Mouse (Mus musculus) stomach, postnatal 0 days (tissue): Measurements from ENCODE around the gene Pex19. TPM values are rescaled to one million over a fixed set of nuclear protein-coding genes. Genes with fewer than 3 reads are reported as not detected.

ENCODE experiments used
- ATAC-seq: fragments of 200-750 bp; cut with Nextera tagmentation; 2 replicates; pipeline ENCODE4 v1.8.0; 2017; ENCODE audit not compliant: low FRiP score, low TSS enrichment
- DNase-seq: peaks from one replicate; pipeline ENCODE4 v3.0.0-alpha.2; 2016; ENCODE audit warnings: low spot score
- H3K27ac ChIP-seq: fragments of 300-500 bp; sonication (generic); replicated peaks from 2 replicates; pipeline ENCODE4 v1.5.1; 2014; ENCODE audit warnings: mild to moderate bottlenecking, control low read depth
- H3K27me3 ChIP-seq: fragments of 300-500 bp; sonication (generic); 2 replicates; pipeline ENCODE4 v1.6.1; 2014; ENCODE audit warnings: low read length; ENCODE audit not compliant: control insufficient read depth, insufficient read depth
- H3K36me3 ChIP-seq: fragments of 300-500 bp; sonication (generic); 2 replicates; pipeline ENCODE4 v1.6.1; 2014; ENCODE audit warnings: low read length, mixed read lengths; ENCODE audit not compliant: control insufficient read depth, insufficient read depth
- H3K4me1 ChIP-seq: fragments of 300-500 bp; sonication (generic); replicated peaks from 2 replicates; pipeline ENCODE4 v1.6.1; 2014; ENCODE audit warnings: antibody characterized with exemption; ENCODE audit not compliant: control insufficient read depth, insufficient read depth
- H3K4me2 ChIP-seq: fragments of 300-500 bp; sonication (generic); replicated peaks from 2 replicates; pipeline ENCODE4 v1.6.1; 2014; ENCODE audit warnings: low read depth, mild to moderate bottlenecking, control low read depth, moderate library complexity
- H3K4me3 ChIP-seq: fragments of 300-500 bp; sonication (generic); 2 replicates; pipeline ENCODE4 v1.5.1; 2014; ENCODE audit warnings: low read depth, low read length, control low read depth
- H3K9ac ChIP-seq: fragments of 300-500 bp; sonication (generic); 2 replicates; pipeline ENCODE4 v1.6.1; 2014; ENCODE audit warnings: mild to moderate bottlenecking, low read length, control low read depth, mixed read lengths
- H3K9me3 ChIP-seq: fragments of 300-500 bp; sonication (generic); 2 replicates; pipeline ENCODE4 v1.6.1; 2016; ENCODE audit warnings: low read length; ENCODE audit not compliant: control insufficient read depth
- CTCF ChIP-seq: IDR thresholded peaks from 2 replicates; pipeline ENCODE4 v1.5.1; 2016; ENCODE audit warnings: antibody characterized with exemption, low read depth, mild to moderate bottlenecking, moderate library complexity
- EP300 ChIP-seq: optimal IDR thresholded peaks from 2 replicates; pipeline ENCODE3; 2016; ENCODE audit warnings: antibody characterized with exemption
- WGBS: fragments of 180-500 bp; shearing (Covaris S2); extraction: QIAGEN DNeasy Blood & Tissue Kit; methylation state at CpG from one replicate; pipeline ENCODE4 v1.1.7; 2014; 5-methylcytosine and 5-hydroxymethylcytosine counted together
- polyA plus RNA-seq: library from polyadenylated mRNA; unstranded; fragments of >200 nt; fragmentation: Nextera tagmentation; extraction: Ambion mirVana; gene quantifications from 2 replicates; pipeline ENCODE4 v1.2.1, GENCODE M21; 2015

Pex19 gene
- polyA plus RNA-seq, 1 experiment from 2014 or later: 82.9 TPM

DNA sequence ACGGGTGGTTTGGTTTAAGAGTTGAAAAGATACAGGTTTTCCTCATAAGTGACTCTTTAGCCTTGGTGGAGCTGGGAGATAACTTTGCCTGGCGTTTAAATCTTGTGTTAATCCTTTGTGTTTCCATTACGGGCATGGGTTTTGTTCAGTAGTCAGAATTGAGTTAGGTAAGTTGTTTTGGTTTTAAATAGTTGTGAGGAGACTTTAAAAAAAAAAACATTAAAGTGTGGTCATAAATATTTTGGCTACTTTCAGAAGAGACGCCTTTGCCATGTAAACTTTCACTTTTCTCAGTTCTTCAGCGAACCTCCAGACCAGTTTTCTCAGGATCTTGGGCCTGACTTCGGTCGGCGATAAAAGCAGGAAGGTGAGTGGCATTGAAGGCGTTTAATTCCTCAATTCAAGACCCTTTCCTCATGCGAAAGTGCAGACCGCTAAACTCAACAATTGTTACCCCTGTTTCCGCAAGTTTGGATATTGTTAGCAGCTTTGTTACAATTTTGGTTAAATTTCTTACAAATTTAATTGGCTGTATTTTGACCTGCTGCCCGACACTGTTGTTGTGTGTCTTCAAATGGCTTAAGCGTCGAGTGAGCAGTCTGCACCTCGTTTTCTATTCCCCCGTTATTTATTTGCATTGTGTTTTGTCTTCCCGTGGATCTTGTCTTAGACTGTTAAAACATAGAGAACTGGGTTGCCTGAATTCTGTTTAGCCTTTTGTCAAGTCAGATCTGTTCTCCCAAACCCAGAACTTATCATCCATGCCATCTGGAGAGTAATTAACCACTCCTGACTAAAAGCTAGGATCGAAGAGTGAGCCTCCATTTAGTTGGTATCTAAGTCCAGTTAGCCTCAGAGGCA lies 22.6 kb downstream of the Pex19 start:
- no peaks in the 10 kb centered on the region for H3K9me3 ChIP-seq
- WGBS: 7% methylated on average over 19 of the region's 19 CpGs
- ATAC-seq (no peak), DNase-seq (no peak)
- H3K4me3 ChIP-seq: peak overlapping the region; percentile 99
- no peaks in the 10 kb centered on the region for H3K4me1 ChIP-seq
- H3K4me2 ChIP-seq: peak overlapping the region; percentile 76
- no peaks in the 10 kb centered on the region for H3K27me3 ChIP-seq
- H3K36me3 ChIP-seq: peaks cover 3% of the 10 kb centered on the region
- TF ChIP-seq CTCF: no peak
- TF ChIP-seq EP300: no peak
- peak overlapping the region; percentile 99 for H3K27ac ChIP-seq
- peak overlapping the region; percentile 100 for H3K9ac ChIP-seq

DNA sequence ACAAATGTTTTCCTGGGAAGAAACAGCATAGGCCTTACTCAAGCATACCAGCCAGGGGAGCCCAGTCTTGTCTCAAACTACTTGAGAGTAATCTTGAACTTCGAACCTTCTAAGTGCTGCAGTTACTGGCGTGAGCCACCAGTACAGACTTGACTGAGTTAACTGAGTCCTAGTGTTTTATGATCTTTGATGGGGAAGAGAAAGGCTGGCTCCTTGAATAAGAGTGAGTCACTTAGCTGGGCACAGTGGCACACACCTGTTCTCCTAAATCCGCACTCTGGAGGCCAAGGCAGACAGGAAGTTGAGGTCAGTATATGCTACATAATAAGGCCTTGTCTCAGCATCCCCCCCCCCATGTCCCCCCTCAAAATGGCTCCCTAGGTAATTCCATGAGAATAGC lies 28.0 kb downstream of the Pex19 start:
- Histone ChIP-seq H3K4me2 (no peak overlapping the region), H3K27ac (no peak overlapping the region), H3K9me3 (no peaks in the 10 kb centered on the region), H3K9ac (no peak overlapping the region), H3K4me1 (no peaks in the 10 kb centered on the region), H3K36me3 (peaks cover 5% of the 10 kb centered on the region), H3K27me3 (no peaks in the 10 kb centered on the region), H3K4me3 (no peak overlapping the region)
- no peak for TF ChIP-seq EP300
- DNase-seq (no peak), ATAC-seq (peak; percentile 64; the same call in 1 of the 2 replicates)
- WGBS: 73% methylated on average over 3 of the region's 3 CpGs

DNA sequence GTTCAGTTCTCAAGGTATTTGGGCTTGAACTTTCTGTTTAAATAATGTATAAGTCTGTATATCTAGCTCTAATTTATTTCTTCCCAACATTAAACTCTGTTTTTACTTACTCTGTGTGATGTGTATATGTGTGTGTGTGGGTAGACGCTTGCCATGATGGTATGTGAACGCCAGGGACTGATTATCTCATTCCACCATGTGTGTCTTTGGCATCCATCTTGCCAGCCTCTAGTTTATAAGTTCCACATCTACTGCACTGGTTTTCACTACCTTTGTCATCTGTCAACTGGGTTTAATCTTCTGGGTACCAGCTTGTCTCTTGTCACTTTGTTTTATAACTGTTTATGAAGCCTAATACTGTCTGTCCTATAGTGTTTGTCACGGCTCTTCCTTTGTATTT lies 29.0 kb downstream of the Pex19 start:
- H3K9me3 ChIP-seq: no peaks in the 10 kb centered on the region
- H3K36me3 ChIP-seq: peaks cover 5% of the 10 kb centered on the region
- H3K27me3 ChIP-seq: no peaks in the 10 kb centered on the region
- 82% methylated on average over 3 of the region's 3 CpGs for WGBS
- no peaks in the 10 kb centered on the region for H3K4me1 ChIP-seq
- no peak overlapping the region for H3K4me2 ChIP-seq
- H3K27ac ChIP-seq: no peak overlapping the region
- ATAC-seq (no peak), DNase-seq (no peak)
- no peak overlapping the region for H3K9ac ChIP-seq
- H3K4me3 ChIP-seq: no peak overlapping the region
- TF ChIP-seq EP300: no peak
- no peak for TF ChIP-seq CTCF

DNA sequence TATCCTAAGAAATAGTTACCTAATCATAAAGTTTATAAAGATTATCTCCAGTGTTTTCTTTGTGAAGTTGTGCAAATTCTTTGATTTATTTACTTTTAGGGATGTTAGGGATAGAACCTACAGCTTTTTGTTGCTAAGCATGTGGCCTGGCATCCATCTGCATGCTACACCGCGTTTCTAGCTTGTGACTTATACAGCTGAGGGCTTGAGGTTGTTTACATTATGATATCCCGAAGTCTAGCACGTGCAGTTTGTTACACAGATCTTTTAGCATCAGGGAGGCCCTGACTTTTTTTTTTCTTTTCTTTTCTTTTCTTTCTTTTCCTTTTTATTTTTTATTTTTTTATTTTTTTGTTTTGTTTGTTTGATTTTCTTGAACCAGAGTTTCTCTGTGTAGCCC lies 33.4 kb downstream of the Pex19 start:
- DNase-seq: no peak
- TF ChIP-seq CTCF (no peak), EP300 (no peak)
- WGBS: 16% methylated on average over 4 of the region's 4 CpGs

DNA sequence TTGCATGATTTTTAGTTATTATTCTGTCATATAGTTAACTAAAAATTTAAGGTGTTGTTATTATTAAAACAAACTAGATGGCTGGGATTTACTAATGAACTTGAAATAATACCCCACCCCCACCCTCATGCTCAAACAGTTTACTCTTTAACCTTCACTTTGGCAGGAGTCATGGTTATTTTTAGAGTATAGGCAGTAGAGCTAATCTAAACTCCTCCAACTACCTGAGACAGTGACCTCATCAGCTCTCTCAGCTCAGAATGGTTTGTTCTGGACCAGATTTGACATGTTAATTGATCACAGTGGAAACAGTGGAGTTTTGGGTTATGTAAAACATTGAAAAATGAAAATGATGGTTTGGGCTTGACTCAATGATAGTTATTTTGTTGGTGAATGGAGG lies 34.0 kb downstream of the Pex19 start:
- no peaks in the 10 kb centered on the region for H3K27me3 ChIP-seq
- TF ChIP-seq EP300: no peak
- no peak for TF ChIP-seq CTCF
- no peak overlapping the region for H3K27ac ChIP-seq
- no peaks in the 10 kb centered on the region for H3K9me3 ChIP-seq
- H3K9ac ChIP-seq: no peak overlapping the region
- ATAC-seq (peak; percentile 59; the same call in 1 of the 2 replicates), DNase-seq (no peak)
- H3K4me3 ChIP-seq: no peak overlapping the region
- no peak overlapping the region for H3K4me2 ChIP-seq
- 0 out of 2 replicates have a peak, but pooled peaks cover 2% of the 10 kb centered on the region for H3K36me3 ChIP-seq
- H3K4me1 ChIP-seq: no peaks in the 10 kb centered on the region

More for the DNA sequence above, 33.4 kb downstream of the Pex19 start:
- H3K4me2 ChIP-seq: no peak overlapping the region
- ATAC-seq: peak; percentile 59; the same call in 1 of the 2 replicates
- H3K36me3 ChIP-seq: 0 out of 2 replicates have a peak, but pooled peaks cover 2% of the 10 kb centered on the region
- H3K27ac ChIP-seq: no peak overlapping the region
- no peak overlapping the region for H3K9ac ChIP-seq
- no peaks in the 10 kb centered on the region for H3K27me3 ChIP-seq
- H3K4me1 ChIP-seq: no peaks in the 10 kb centered on the region
- H3K4me3 ChIP-seq: no peak overlapping the region
- H3K9me3 ChIP-seq: no peaks in the 10 kb centered on the region

DNA sequence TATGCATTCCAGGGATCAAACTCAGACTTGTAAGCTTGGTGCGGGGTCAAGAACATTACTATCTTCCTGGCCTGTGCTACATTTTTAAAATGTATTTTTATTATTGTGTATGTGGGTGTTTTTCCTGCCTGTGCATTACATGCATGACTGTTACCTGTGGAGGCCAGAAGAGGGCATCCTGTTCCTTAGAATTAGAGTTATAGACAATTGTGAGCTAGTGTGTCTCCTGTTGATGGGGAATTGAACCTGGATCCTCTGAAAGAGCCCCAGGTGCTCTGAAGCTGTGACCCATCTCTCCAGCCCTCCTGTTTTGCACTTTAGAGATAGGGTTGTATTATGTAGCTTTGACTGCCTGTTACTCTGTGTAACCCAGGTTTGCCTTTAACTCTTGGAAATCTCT lies 35.5 kb downstream of the Pex19 start:
- H3K36me3 ChIP-seq: peaks cover 7% of the 10 kb centered on the region
- H3K4me1 ChIP-seq: no peaks in the 10 kb centered on the region
- 83% methylated on average over 1 of the region's 1 CpGs for WGBS
- H3K4me3 ChIP-seq: no peak overlapping the region
- H3K4me2 ChIP-seq: no peak overlapping the region
- TF ChIP-seq EP300: no peak
- TF ChIP-seq CTCF: peak; percentile 75
- H3K27ac ChIP-seq: no peak overlapping the region
- no peaks in the 10 kb centered on the region for H3K9me3 ChIP-seq
- no peak overlapping the region for H3K9ac ChIP-seq
- H3K27me3 ChIP-seq: no peaks in the 10 kb centered on the region
- DNase-seq (no peak), ATAC-seq (no peak)
